Mouse (Mus musculus): ENCODE results near the gene Larp1.

- TF ChIP-seq CTCF (IDR thresholded peaks at IDR 0.05; ENCODE audit: insufficient read depth, low read depth, low read length), result no peak
- TF ChIP-seq POLR2A (IDR thresholded peaks at IDR 0.05; ENCODE audit: insufficient read depth, low read depth, low read length), result no peak
Observed at GRCm38 (mm10) chr11:58081716-58082115, 72.9 kb downstream of the Larp1 start.
